Mouse (Mus musculus) olfactory bulb, adult 2 months (tissue): ENCODE measurements at regions not wholly inside any gene's neighbourhood (a gene's known extent, or its start where the extent isn't known, plus 50 kb on each side); places are given as distances from the start of the nearest gene placed in this dataset.

Source experiments
- CTCF ChIP-seq: fragments of 200-500 bp; IDR thresholded peaks from 2 replicates; pipeline ENCODE4 v1.5.1; 2012; ENCODE audit warnings: low read depth, mild to moderate bottlenecking, low read length, moderate library complexity; ENCODE audit not compliant: insufficient read depth
- POLR2A ChIP-seq: fragments of 200-500 bp; IDR thresholded peaks from 2 replicates; pipeline ENCODE4 v1.6.1; 2012; ENCODE audit warnings: mild to moderate bottlenecking, low read depth, low read length, moderate library complexity; ENCODE audit not compliant: insufficient read depth

DNA sequence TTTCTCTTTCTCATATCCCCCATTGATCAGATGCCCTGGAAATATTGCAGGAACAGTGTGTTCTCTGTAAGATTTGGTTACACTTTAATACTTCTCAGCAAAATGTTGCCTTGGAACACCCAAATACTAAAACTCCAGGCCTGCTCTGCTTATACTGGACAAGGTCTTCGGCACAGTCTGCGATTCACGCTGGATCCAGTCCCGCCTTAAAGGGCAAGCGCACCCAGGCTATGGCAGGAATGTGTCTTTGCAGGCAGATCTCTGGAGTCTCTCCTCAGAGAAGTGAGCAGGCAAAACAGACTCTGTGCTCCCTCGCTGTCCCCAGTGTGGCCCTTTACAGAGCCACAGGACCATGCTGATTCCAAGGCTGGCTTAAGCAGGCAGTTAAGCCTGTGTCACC lies 246.2 kb upstream of the Runx1 start:
- TF ChIP-seq POLR2A, result no peak
- no peak for TF ChIP-seq CTCF
